Mouse (Mus musculus): ENCODE measurements around the gene Eaf1. TPM values are rescaled to one million over a fixed set of nuclear protein-coding genes. Genes with fewer than 3 reads are reported as not detected.

Eaf1 gene
- polyA plus RNA-seq, 1 experiment from 2014 or later, result 8.9 TPM

DNA sequence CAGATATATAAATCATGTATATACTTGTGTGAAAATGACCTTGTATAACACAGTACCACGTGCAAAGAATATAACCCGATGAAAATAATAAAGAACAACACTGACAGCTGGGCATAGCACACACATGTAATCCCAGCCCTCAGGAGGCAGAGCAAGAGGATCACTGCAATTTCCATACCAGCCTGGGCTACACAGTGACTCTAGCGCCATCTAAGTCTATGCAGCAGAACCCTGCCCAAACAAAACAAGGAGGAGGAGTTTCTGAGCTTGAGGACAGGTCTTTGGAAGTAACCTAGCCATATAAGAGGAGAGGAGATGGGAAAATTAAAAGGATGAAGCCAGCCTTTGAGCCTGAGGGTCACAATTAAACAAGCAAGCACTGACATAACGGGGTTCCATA is 24.5 kb upstream of the Eaf1 start:
- no peak for ATAC-seq (ENCODE audit: low read depth)
- no peaks in the 10 kb centered on the region for H3K36me3 ChIP-seq (ENCODE audit: control insufficient read depth, insufficient read depth, low read length)
- WGBS, result 54% methylated on average over 4 of the region's 4 CpGs

GRCm38 (mm10) chr14:31472451-31473061 is 21.6 kb upstream of the Eaf1 start:
- Histone ChIP-seq H3K9me3 (ENCODE audit: control insufficient read depth, low read length) (no peaks in the 10 kb centered on the region), H3K27ac (ENCODE audit: low read depth, low read length) (no peak overlapping the region), H3K36me3 (ENCODE audit: control insufficient read depth, insufficient read depth, low read length) (no peaks in the 10 kb centered on the region), H3K4me1 (ENCODE audit: control insufficient read depth, insufficient read depth, low read length) (no peaks in the 10 kb centered on the region), H3K4me2 (ENCODE audit: low read depth, low read length) (no peak overlapping the region), H3K27me3 (ENCODE audit: control insufficient read depth, insufficient read depth, low read length) (no peaks in the 10 kb centered on the region), H3K4me3 (ENCODE audit: low read depth, low read length) (no peak overlapping the region), H3K9ac (replicated peaks; ENCODE audit: low read depth, low read length) (no peak overlapping the region)
- ATAC-seq (ENCODE audit: low read depth), result no peak
- 8% methylated on average over 5 of the region's 5 CpGs for WGBS

More for the DNA sequence above, 24.5 kb upstream of the Eaf1 start:
- Histone ChIP-seq H3K27me3 (ENCODE audit: control insufficient read depth, insufficient read depth, low read length) (no peaks in the 10 kb centered on the region), H3K4me3 (ENCODE audit: low read depth, low read length) (no peak overlapping the region), H3K4me1 (ENCODE audit: control insufficient read depth, insufficient read depth, low read length) (no peaks in the 10 kb centered on the region), H3K9me3 (ENCODE audit: control insufficient read depth, low read length) (no peaks in the 10 kb centered on the region), H3K9ac (replicated peaks; ENCODE audit: low read depth, low read length) (no peak overlapping the region), H3K27ac (ENCODE audit: low read depth, low read length) (no peak overlapping the region), H3K4me2 (ENCODE audit: low read depth, low read length) (no peak overlapping the region)

DNA sequence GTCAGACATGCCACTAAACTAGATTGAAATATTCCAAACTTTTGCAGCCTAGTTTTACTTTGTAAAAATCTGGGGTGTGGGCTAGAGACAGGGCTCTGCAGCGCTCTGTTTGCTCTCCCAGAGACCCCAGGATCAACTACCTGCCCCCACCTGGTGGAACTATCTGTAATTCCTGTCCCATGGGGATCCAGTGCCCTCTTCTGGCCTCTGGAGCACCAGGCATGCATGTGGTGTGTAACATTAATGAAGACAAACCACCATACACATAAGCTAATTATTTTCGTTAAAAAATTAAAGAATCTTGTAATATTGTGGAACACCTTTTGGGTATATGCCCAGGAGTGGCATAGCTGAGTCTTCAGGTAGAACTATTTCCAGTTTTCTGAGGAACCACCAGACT is 20.9 kb upstream of the Eaf1 start:
- ATAC-seq (ENCODE audit: low read depth), result no peak
- Histone ChIP-seq H3K4me3 (ENCODE audit: low read depth, low read length) (no peak overlapping the region), H3K4me1 (ENCODE audit: control insufficient read depth, insufficient read depth, low read length) (no peaks in the 10 kb centered on the region), H3K27me3 (ENCODE audit: control insufficient read depth, insufficient read depth, low read length) (no peaks in the 10 kb centered on the region), H3K4me2 (ENCODE audit: low read depth, low read length) (no peak overlapping the region), H3K9me3 (ENCODE audit: control insufficient read depth, low read length) (no peaks in the 10 kb centered on the region), H3K36me3 (ENCODE audit: control insufficient read depth, insufficient read depth, low read length) (0 out of 2 replicates have a peak, but pooled peaks cover 2% of the 10 kb centered on the region), H3K9ac (replicated peaks; ENCODE audit: low read depth, low read length) (no peak overlapping the region), H3K27ac (ENCODE audit: low read depth, low read length) (no peak overlapping the region)
- 76% methylated on average over 2 of the region's 2 CpGs for WGBS

DNA sequence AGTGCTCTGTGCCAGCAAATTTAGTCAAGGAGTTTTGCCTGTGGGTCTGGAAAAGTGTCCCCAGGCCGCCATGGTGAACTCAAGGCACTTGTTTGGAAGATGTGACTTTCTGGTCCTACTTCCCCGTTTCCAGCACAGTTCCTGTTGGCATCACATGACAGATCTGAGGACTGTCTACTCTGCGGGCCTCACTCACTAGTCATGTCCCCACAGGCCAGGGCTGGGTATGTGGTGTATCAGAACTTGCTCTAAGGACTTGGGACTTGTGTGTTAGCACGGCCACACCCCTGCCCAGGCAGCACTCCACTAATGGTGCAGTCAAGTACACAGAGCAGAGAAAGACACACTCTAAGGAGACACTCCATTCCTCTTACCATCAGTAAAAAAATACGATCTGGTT is 11.8 kb upstream of the Eaf1 start:
- H3K27me3 ChIP-seq (ENCODE audit: control insufficient read depth, insufficient read depth, low read length), result no peaks in the 10 kb centered on the region
- no peak overlapping the region for H3K9ac ChIP-seq (replicated peaks; ENCODE audit: low read depth, low read length)
- H3K4me2 ChIP-seq (ENCODE audit: low read depth, low read length), result no peak overlapping the region
- no peaks in the 10 kb centered on the region for H3K9me3 ChIP-seq (ENCODE audit: control insufficient read depth, low read length)
- no peaks in the 10 kb centered on the region for H3K4me1 ChIP-seq (ENCODE audit: control insufficient read depth, insufficient read depth, low read length)
- H3K36me3 ChIP-seq (ENCODE audit: control insufficient read depth, insufficient read depth, low read length), result peaks cover 73% of the 10 kb centered on the region
- H3K27ac ChIP-seq (ENCODE audit: low read depth, low read length), result no peak overlapping the region
- ATAC-seq (ENCODE audit: low read depth), result no peak
- 95% methylated on average over 5 of the region's 5 CpGs for WGBS
- H3K4me3 ChIP-seq (ENCODE audit: low read depth, low read length), result no peak overlapping the region

DNA sequence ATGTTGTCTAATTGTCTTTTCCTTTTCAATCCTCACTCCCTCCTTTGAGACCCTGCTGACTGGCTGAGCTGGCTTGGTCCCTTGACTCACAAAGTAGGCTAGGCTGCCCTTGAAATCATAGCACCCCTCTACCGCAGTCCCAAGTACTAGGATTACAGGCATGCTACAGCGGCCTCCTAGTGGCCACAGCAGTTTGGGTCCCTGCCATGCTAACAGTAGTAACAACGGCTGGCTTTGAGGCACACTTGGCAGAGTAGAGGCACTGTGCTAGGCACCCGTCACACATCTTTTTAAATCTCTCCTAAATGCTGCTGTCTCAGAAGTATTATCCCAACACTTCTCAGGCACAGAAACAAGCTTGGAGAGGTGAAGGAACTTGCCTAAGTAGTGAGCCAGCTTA is 7.7 kb upstream of the Eaf1 start:
- Histone ChIP-seq H3K4me1 (ENCODE audit: control insufficient read depth, insufficient read depth, low read length) (no peaks in the 10 kb centered on the region), H3K36me3 (ENCODE audit: control insufficient read depth, insufficient read depth, low read length) (peaks cover 63% of the 10 kb centered on the region), H3K27me3 (ENCODE audit: control insufficient read depth, insufficient read depth, low read length) (no peaks in the 10 kb centered on the region), H3K9me3 (ENCODE audit: control insufficient read depth, low read length) (no peaks in the 10 kb centered on the region), H3K4me2 (ENCODE audit: low read depth, low read length) (no peak overlapping the region), H3K9ac (replicated peaks; ENCODE audit: low read depth, low read length) (no peak overlapping the region), H3K4me3 (ENCODE audit: low read depth, low read length) (no peak overlapping the region), H3K27ac (ENCODE audit: low read depth, low read length) (no peak overlapping the region)
- no peak for ATAC-seq (ENCODE audit: low read depth)
- 89% methylated on average over 4 of the region's 4 CpGs for WGBS

DNA sequence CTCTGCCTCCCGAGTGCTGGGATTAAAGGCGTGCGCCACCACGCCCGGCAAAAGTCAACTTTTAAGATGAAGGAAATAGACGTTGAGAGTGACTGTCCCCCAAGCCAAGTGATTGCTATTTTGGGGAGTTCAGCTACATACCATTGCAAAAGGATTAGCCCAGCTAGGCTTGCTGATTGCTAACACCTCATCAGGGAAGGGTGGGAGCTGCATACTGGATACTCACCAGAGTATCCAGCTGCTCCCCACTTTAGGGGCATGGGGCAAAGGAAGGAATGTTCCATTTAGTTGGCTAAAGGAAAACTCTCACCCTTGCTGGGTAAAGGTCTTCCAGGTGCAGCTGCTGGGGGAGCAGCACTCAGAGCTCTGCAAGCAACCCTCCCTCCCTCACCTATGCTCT is 6.1 kb upstream of the Eaf1 start:
- H3K4me2 ChIP-seq (ENCODE audit: low read depth, low read length), result no peak overlapping the region
- no peaks in the 10 kb centered on the region for H3K27me3 ChIP-seq (ENCODE audit: control insufficient read depth, insufficient read depth, low read length)
- no peaks in the 10 kb centered on the region for H3K9me3 ChIP-seq (ENCODE audit: control insufficient read depth, low read length)
- WGBS, result 95% methylated on average over 6 of the region's 6 CpGs
- H3K27ac ChIP-seq (ENCODE audit: low read depth, low read length), result no peak overlapping the region
- no peak overlapping the region for H3K9ac ChIP-seq (replicated peaks; ENCODE audit: low read depth, low read length)
- 0 out of 2 replicates have a peak, but pooled peaks cover 5% of the 10 kb centered on the region for H3K4me1 ChIP-seq (ENCODE audit: control insufficient read depth, insufficient read depth, low read length)
- ATAC-seq (ENCODE audit: low read depth), result no peak
- H3K4me3 ChIP-seq (ENCODE audit: low read depth, low read length), result no peak overlapping the region
- H3K36me3 ChIP-seq (ENCODE audit: control insufficient read depth, insufficient read depth, low read length), result peaks cover 47% of the 10 kb centered on the region

GRCm38 (mm10) chr14:31493901-31494300 is 298 bp upstream of the Eaf1 start:
- WGBS, result 38% methylated on average over 9 of the region's 9 CpGs
- no peak overlapping the region for H3K27ac ChIP-seq (ENCODE audit: low read depth, low read length)
- H3K27me3 ChIP-seq (ENCODE audit: control insufficient read depth, insufficient read depth, low read length), result no peaks in the 10 kb centered on the region
- peaks cover 9% of the 10 kb centered on the region; the same call in 1 of the 2 replicates for H3K36me3 ChIP-seq (ENCODE audit: control insufficient read depth, insufficient read depth, low read length)
- no peaks in the 10 kb centered on the region for H3K9me3 ChIP-seq (ENCODE audit: control insufficient read depth, low read length)
- peak overlapping the region; percentile 69 for H3K4me3 ChIP-seq (ENCODE audit: low read depth, low read length)
- H3K4me2 ChIP-seq (ENCODE audit: low read depth, low read length), result peak overlapping the region; percentile 85
- peak overlapping the region; percentile 76 for H3K9ac ChIP-seq (replicated peaks; ENCODE audit: low read depth, low read length)
- peaks cover 32% of the 10 kb centered on the region for H3K4me1 ChIP-seq (ENCODE audit: control insufficient read depth, insufficient read depth, low read length)
- no peak for ATAC-seq (ENCODE audit: low read depth)

DNA sequence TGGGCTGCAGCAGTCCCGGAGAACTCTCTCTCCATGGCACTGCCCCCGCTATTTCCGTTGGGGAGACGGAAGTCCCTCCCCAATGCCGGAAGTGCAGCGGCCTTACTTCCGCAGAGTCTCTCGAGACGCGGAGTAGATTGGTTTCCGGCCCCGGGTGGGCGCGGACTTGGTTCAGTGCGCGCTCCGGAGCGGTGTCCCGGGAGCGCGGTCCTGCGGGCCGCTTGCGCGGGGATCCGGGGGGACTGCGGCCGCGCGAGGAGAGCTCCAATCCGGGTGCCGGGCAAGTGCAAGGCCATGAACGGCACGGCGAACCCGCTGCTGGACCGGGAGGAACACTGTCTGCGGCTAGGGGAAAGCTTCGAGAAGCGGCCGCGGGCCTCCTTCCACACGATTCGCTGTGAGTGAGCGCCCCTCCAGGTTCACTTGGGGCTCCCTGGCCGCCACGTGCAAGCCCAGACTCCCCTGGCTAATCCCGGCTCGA is 816 bp downstream of the Eaf1 start, which contains the start of gene Mettl6:
Gene Mettl6 (minus strand): TSS at position 66 of the 481 bp plus-strand sequence.
- under 1% methylated on average over 49 of the region's 49 CpGs for WGBS

GRCm38 (mm10) chr14:31495538-31495937 is 1.3 kb downstream of the Eaf1 start:
- H3K9ac ChIP-seq (replicated peaks; ENCODE audit: low read depth, low read length), result peak overlapping the region; percentile 76
- H3K27ac ChIP-seq (ENCODE audit: low read depth, low read length), result peak overlapping the region; percentile 78; the same call in 1 of the 2 replicates
- peak overlapping the region; percentile 85 for H3K4me2 ChIP-seq (ENCODE audit: low read depth, low read length)
- 6% methylated on average over 8 of the region's 8 CpGs for WGBS
- H3K4me3 ChIP-seq (ENCODE audit: low read depth, low read length), result peak overlapping the region; percentile 69
- peaks cover 19% of the 10 kb centered on the region for H3K36me3 ChIP-seq (ENCODE audit: control insufficient read depth, insufficient read depth, low read length)
- no peaks in the 10 kb centered on the region for H3K9me3 ChIP-seq (ENCODE audit: control insufficient read depth, low read length)
- H3K4me1 ChIP-seq (ENCODE audit: control insufficient read depth, insufficient read depth, low read length), result peaks cover 32% of the 10 kb centered on the region
- no peak for ATAC-seq (ENCODE audit: low read depth)
- no peaks in the 10 kb centered on the region for H3K27me3 ChIP-seq (ENCODE audit: control insufficient read depth, insufficient read depth, low read length)

More for the DNA sequence above, 816 bp downstream of the Eaf1 start, which contains the start of gene Mettl6:
- H3K9ac ChIP-seq (replicated peaks; ENCODE audit: low read depth, low read length), result peak within 1 kb of the TSS; percentile 76
- no peaks in the 10 kb centered on the region for H3K27me3 ChIP-seq (ENCODE audit: control insufficient read depth, insufficient read depth, low read length)
- ATAC-seq (ENCODE audit: low read depth), result peak; percentile 96
- H3K9me3 ChIP-seq (ENCODE audit: control insufficient read depth, low read length), result no peaks in the 10 kb centered on the region
- peaks cover 32% of the 10 kb centered on the region for H3K4me1 ChIP-seq (ENCODE audit: control insufficient read depth, insufficient read depth, low read length)
- peak within 1 kb of the TSS; percentile 85 for H3K4me2 ChIP-seq (ENCODE audit: low read depth, low read length)
- peak within 1 kb of the TSS; percentile 69 for H3K4me3 ChIP-seq (ENCODE audit: low read depth, low read length)
- peak within 1 kb of the TSS; percentile 78 for H3K27ac ChIP-seq (ENCODE audit: low read depth, low read length)
- peaks cover 18% of the 10 kb centered on the region; the same call in 1 of the 2 replicates for H3K36me3 ChIP-seq (ENCODE audit: control insufficient read depth, insufficient read depth, low read length)
